Mouse (Mus musculus): ENCODE results near the gene Kantr.
"Not testable (repeated sequence)": the region's sequence is repeated elsewhere in the genome, so short reads cannot be mapped to it uniquely, and the experiment has no call there.

The Kantr gene

DNA sequence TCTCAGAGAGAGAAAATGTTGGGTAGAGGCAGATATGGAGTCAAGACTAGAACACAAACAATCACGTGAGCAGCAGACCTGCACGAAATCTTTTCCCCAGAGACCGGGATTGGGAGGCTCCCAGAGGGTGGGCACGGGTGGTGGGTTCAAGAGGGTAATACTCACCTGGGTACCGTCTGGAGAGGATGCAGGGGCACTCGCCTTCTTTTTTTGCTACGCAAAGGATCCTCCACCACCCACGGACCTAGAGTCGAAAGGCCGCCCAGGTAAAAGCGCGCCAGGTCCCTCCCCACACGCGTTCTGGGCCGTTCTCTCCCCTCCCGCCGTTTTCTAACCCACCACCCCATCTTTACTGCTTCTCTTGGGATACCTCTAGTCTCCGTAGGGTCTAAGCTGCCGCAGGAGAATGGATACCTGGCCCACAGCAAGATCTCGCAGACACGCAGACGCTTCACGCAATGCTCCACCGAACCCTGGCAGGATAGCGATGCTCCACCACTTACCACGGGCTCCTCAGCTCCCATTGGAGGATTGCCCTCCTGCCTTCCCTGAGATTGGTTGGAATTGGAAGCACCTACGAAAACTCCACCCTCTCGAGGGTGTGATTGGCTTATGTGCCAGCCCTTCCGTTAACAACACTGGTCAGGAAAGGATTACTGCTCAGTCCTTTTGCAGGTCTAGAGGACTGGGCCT, at the start of gene Kantr:
TSS of gene Kantr (minus strand) at position 500 of the 693 bp plus-strand sequence.
- DNase-seq, result peak; percentile 90

DNA sequence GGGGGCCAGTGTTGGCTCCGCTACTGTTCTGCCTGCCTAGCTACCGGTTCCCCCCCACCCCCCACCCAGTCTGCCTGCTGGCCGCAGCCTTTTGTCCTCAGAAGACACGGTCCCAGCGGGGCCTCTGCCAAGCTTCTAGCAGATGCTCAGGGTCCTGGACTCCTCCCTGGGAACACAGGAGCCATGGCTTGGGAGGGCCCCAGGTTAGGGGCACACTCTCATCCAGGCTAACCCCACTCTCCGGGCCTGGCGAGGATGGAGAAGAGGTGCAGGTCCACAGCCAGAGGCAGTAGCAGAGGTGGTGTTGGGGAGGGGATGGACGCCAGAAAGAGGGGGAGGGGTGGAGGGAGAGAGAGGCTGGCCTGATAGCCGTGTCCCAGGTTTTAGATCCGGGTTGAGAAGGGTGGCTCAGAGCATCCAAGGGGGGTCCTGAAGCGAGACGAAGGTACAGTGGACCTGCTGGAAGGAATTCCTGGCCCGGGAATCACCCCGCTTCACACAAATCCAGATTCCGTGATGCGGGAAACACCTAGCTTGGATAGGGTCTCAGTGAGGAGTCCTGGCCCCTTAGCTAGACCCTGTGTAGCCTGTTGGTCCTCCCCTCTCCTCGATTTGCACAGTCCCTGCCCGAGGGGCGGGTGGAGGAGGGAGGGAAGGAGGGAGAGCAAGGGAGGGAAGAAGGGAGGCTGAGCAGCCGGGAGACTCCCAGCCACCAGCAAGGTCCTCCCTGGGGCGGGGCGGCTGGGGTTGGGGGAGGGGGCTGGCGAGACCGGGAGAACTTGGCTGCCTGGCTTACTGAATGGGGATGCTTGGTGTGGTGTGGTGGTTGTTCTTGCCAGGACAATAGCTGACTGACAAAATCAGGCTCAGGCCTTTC, 41.3 kb upstream of the Kantr start, which contains the start of gene Gpr173:
TSS of gene Gpr173 (minus strand) at position 308 of the 877 bp plus-strand sequence.
- peak; percentile 86 for DNase-seq

DNA sequence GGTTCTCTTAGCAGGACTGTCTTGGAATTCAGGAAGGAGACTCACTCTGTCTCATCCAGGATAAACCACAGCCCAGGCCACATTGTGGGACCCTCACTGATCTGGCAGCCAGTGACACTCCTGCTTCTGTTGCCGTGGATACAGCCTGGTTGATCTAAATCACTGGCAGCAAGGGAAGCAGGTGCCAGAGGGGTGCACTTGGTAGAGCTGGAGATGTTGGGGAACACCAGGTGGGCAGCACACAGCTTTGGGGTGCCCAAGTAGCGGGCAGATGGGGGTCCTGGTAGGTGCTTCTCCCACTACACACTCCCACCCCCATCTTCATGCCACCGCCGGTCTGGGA, 40.7 kb upstream of the Kantr start:
- no peak for DNase-seq

DNA sequence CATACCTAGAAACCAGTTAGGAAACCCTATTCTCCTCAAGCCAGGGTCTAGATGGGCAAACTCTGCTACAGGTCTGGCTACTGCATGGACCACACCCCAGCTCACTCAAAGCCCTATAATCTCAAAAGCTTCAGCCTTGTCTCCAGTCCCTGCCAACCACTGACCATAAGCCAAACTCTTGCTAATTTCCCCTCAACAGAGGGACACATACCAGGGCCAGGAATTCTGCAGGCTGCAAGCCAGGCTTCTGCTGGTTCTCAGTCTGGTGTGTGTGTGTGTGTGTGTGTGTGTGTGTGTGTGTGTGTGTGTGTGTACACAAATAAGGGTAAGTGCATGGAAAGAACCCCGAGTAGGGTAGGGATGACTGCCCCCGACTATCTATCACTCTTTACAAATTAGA, 39.1 kb upstream of the Kantr start:
- peak; percentile 90 for DNase-seq

DNA sequence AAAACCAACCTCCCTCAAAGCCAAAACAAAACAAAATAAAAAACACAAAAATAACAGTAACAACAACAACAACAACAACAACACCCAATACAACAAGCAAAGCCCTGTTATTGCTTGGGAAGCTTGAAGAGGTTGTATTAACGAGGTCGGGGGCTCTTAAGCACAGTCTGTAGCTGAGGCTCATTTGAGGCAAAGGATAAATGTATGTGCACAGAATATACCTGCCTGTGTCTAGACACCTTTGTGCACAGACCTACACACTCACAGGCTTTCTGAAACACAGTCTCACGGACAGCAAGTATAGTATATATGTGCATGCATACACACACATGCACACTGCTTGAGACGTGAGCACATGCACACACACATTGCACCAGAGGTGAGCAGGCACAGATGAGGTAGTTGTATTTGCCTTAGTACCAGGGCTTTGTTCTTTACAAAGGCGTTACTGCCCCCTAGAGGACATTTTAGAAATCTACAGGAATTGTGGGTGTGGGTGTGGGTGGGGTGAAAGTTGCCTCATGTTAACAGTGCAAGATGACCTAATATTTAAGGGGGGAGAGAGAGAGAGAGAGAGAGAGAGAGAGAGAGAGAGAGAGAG, 25.4 kb upstream of the Kantr start:
- DNase-seq, result peak; percentile 56

DNA sequence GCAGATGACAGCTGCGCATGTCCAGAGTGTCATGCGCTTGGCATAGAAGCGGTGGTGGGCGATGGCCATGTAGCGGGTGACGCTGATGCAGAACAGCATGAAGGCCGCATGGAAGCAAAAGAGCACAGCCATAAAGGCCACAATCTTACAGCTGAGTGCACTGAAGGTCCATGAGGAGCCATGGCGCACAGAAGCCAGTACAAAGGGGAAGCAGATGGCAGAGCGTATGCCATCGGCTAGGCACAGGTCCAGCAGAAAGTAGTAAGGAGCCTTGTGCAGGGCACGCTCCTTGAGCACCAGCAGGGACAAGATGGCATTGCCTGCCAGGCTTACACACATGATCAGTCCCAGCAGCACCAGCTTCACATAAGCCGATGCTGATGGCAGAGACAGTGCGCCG, 19.7 kb upstream of the Kantr start:
- DNase-seq, result peak; percentile 84

DNA sequence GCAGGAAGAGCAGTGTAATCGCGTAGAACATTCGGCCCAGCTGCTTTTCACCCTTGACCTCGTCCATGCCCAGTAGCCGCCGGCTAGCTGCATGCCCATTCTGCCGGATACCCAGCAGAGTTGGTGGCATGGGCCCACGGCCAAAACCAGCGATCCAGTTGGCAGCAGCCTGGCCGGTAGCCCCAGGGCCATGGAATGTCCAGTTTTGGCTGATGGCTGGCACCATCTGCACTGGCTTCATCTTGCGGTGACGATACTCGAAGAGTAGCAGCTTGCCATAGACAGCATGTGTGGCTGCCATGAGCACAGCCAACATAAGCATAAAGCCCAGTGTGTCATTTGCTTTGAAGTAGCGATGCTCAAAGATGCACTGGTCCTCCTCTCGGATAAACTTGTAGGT, 19.3 kb upstream of the Kantr start:
- peak; percentile 80 for DNase-seq

DNA sequence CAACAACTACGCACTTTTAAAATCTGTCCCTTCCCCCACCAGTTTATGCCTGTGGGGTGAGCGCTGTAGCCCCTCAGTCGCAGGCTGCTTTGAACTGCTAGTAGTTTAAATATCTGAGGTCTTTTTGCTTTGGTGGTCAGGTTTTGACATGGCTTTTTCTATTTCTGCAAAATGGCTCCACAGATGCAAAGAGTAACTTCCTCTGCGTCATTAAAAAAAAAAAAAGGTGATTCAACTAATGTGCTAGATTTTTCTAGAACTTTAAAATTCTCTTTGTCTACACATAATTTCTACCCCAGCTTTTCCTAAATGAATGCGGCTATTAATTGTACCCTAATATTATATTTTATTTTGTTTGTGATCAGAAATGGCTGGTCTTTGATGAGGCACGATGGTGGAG, 15.6 kb upstream of the Kantr start:
- no peak for DNase-seq

DNA sequence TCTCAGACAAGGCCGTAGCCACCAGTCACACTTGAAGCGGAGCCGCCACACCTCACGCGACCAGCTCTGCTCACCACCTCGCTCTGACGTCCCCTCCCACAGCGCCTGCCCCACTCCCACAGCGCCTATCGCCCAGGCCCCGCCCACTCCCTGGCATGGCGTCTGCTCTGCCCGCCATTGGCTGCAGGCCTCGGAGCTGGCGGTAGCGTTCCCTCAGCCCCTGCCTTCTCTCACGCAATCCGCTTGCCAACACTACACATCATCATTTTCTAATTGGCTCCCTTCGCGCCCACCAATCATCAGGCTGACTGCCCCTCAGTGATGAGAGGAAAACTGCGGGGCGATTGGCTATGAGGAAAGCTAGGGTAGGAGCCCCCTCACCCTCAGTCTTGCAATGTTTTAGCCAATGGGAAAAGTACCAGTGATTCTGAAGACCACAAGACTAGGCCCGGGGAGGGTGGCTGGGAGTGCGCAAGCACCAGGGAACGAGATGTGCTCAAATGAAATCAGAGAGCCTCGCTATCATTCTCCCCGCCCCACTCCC, 15.1 kb upstream of the Kantr start, which contains the start of gene Tspyl2:
TSS of gene Tspyl2 (minus strand) at position 68 of the 544 bp plus-strand sequence.
- DNase-seq, result peak; percentile 98

DNA sequence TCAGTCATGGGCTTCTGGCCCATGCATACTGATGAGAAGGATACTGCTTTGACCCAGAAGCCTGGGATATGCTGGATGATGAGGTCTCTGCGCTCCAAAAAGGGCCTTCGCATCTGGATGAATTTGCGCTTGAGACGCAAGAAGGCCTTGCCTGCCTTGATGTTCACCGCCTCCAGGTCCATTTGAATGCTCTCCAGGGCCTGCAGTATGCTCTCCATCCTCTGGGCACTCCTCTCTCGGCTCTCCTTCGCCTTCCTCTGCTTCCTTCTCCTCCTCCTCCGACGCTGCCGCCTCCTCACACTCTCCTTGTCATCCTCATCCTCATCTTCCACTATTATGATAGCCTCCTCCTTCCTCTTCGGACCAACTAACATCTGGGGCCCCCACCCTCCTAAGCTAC, 14.2 kb upstream of the Kantr start:
- peak; percentile 58 for DNase-seq

DNA sequence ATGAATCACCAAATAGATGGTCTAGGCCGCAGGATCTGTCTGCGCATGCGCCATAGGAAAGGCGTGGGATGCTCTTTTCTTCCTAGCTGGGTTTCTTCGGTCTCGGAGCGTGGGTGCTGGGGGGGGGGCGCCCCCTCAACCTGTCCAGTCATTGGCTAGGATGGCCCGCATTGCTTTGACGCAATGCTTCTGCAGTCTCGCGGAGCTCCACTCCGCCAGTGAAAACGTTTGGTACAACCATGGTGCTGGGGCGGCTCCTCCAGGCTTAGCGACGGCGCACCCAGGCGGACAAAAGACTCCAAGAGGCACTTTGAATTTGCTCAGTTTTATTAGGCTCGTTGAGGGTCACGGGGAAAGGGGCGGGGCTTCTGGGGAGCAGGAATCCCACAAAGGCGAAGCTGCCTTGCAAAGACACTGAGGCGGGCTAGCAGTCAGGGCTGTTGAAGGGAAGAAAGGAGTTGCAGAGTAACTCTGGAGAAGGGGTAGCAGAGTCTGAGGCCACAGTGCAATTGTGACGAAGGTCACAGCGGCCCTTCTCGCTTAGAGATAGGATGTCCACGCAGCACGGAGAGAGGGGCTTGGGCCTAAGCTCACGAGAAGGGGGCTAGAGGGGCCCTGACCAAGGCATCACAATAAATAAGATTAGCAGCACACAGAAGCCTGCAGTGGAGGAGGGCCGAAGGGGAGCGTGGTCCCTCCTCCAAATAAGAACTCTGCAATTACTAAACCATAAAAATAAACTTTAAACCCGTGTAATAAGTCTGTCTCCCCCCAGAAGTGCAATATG, 9.4 kb upstream of the Kantr start:
- peak; percentile 95 for DNase-seq

DNA sequence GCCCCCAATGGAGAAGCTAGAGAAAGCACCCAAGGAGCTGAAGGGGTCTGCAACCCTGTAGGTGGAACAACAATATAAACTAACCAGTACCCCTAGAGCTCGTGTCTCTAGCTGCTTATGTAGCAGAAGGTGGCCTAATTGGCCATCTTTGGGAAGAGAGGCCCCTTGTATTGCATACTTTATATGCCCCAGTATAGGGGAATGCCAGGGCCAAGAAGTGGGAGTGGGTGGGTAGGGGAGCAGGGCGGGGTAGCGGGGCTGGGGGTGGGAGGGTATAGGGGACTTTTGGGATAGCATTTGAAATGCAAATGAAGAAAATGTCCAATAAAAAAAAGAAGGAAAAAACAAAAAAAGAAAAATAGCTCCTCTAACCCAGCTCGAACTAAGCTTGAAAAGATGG, 8.8 kb upstream of the Kantr start:
- not testable (repeated sequence) for DNase-seq

DNA sequence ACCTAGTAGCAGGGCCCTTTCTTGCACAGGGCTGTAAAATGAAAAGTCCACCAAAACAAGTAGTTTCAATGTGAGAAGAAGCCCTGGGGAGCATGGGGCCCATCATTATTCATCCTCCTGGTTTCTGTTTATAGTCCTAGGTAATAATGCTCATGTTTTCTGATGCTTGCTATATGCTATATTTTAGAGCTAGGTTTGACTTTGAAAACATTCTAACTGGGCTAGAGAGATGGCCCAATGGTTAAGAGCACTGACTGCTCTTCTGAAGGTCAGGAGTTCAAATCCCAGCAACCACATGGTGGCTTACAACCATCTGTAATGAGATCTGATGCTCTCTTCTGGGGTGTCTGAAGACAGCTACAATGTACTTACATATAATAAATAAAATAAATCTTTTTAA, 2.1 kb upstream of the Kantr start:
- DNase-seq, result not testable (repeated sequence)

DNA sequence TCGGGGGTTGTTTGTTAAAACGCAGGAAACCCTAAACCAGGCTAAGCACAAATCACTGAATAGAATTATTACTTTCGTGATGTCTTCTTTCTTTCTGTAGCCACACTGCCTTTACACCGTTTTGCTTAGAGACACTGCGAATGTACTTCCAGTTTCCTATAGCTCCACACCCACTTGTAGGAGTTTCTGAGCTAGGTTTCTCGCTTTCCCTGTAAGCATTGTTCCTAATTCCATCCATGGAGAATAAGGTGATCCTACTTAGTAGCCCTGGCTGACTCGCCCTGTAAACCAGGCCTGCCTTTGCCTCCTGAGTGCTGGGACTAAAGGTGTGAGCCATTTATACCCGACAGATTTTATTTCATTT, 376 bp upstream of the Kantr start:
- DNase-seq, result no peak

DNA sequence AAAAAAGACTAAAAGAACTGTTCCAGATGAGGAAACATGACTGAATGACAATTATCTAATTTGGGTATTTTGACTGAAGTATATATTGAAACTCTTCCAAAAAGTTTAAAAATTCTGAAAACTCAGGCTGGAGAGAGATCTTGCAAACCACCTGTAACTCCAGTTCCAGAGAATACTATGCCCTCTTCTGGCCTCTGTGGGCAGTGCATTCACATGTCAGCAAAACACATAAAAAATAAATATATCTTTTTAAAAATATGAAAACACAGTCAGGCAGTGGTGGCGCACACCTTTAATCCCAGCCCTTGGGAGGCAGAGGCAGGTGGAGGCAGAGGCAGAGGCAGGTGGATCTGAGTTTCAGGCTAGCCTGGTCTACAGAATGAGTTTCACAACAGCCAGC, 3.7 kb downstream of the Kantr start:
- no peak for DNase-seq

DNA sequence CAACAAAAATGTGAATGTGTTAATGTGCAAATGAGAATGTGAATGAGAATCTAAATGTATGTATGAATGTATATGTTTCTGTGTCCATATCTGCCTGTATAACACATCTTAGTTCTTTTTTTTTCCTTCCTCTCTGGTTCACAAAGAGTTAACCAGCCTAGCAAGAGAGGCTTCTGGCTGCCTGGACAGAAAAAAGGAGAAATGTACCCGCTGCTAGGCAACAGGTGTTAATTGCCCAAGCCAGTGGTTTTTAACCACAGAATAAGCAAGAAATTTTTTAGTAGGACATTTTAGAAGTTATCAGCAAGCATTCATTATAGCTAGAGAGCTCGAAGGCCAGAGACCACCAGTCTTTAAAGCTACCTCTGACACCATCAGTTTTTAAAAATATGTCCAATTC, 4.5 kb downstream of the Kantr start:
- DNase-seq, result no peak

DNA sequence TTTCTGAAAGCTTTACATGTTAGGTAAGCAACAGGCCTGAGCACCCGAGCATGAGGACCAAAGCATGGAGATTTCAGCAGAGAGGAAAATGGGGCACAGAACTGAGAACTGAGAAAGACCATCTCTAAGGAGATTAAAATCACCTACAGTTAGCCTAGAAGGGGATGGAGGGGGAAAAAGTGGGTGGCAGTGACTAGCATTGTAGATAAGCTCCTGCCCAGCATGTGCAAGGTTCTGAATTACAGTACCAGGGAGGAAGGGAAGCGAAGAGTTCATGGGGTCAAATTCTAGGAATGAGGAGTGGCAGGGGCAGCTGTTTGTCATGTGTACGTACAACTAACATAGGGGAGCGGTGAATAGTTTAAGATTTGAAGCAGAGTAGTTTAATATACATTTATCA, 6.8 kb downstream of the Kantr start:
- DNase-seq, result no peak

DNA sequence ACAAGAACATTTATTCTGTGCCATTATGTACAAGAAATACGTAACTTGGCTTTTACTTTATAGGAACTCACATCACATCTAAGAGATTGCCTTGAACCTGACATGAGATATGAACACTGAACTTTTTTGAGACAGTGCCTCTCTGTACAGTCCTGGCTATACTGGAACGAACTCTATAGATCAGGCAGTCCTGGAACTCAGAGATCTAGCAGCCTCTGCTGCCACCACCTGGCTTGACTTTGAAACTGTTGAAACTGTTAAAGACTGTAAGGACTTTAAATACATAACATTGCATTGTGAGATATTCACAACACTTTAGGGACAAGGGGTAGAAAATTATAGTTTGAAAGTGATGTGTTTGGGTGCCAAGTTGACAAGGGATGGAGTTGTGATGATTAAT, 19.4 kb downstream of the Kantr start:
- DNase-seq, result no peak

DNA sequence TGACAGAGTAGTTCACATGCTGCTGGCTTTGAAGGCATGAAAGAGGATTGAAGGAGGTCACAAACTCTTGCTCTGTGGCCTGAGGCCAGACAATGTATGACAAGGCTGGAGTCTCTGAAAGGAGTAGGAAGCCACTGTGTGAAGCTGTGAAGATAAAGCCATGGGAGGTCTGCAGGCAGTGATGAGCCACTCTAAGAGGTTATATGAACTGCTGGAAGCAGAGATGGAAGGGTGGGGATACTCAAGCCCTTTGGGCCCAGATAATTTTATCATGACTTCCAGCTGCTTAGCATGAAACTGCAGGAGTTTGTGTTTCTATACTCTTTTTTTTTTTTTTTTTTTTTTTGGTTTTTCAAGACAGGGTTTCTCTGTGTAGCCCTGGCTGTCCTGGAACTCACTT, 19.9 kb downstream of the Kantr start:
- no peak for DNase-seq

DNA sequence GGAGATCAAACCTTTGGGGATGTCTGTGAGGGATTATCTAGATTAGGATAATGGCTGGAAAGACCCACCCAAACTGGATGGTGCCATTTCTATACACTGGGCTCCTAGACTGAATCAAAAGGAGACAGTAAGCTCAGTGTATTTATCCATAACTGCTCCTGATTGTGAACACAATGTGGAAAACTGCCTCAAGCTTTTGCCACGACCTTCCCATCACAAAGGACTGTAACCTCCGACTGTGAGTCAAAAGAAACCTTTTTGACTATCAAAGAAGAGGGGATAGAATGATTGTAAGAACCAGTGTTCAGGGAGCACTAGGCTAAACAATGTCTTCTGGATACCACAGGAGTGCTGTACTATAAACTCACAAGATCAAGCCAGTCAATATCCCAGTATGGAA, 21.1 kb downstream of the Kantr start:
- DNase-seq, result no peak

DNA sequence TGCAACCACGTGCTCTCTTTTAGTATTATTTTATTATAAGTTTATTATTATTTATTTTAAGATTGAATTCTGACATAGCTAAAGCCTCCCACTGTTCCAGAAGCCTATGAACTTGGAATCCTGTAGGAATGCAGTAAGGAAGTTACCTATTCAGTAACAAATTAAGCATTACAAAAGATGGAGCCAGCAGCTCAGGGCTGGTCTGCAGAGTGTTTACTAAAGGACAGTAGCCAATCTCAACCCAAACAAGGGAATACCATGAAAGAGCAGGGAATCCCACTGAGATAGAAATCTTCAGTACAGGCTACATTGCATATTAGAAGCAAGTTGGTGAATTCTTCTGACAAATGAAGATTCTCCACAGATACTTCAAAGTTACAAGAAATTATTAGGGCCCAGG, 40.3 kb downstream of the Kantr start:
- DNase-seq, result not testable (repeated sequence)

DNA sequence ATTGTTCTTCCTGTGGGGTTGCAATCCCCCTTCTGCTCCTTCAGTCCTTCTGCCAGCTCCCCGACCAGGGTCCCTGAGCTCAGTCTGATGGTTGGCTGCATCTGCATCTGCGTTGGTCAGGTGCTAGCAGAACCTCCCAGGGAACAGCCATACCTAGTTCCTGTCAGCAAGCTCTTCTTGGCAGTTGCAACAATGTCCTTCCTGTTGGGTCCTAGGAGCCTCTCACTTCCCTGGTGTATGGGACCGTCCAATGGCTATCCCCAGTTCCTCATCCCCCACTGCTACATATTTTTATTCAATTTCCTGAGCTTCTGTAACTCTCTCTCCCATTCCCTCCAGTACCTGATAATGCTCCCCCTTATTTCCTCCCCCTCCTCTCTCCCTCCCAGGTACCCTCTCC, 42.5 kb downstream of the Kantr start:
- no peak for DNase-seq

DNA sequence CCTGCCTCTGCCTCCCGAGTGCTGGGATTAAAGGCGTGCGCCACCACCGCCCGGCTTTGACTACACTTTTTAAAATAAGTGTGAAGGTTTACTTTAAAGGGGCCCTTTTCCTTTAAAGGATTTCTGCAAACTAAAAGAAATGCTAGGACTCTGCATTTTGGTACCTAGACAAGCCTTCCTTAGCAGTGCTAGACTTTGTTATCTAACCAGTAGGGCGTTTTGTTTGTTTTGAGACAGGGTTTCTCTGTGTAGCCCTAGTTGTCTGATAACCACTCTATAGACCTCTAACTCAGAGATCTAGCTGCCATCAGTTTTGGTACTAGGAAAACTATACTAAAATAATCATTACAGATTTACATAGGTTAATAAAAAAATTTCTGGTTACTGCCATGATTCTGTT, 47.9 kb downstream of the Kantr start:
- DNase-seq, result no peak
